Mouse (Mus musculus): ENCODE data around the gene Pard6b. TPM values are rescaled to one million over a fixed set of nuclear protein-coding genes. Genes with fewer than 3 reads are reported as not detected.

The Pard6b gene
- polyA plus RNA-seq, 1 experiment, result 55.0 TPM

GRCm38 (mm10) chr2:168072436-168073131 is 8.2 kb upstream of the Pard6b start:
- no peak for TF ChIP-seq EP300 (IDR thresholded peaks at IDR 0.05; ENCODE audit: insufficient read depth, low read depth, low read length)
- no peaks in the 10 kb centered on the region for H3K9me3 ChIP-seq (replicated peaks; ENCODE audit: control insufficient read depth, insufficient read depth, low read length, poor library complexity, severe bottlenecking)
- H3K9ac ChIP-seq (ENCODE audit: low read depth, poor library complexity, severe bottlenecking), result peak overlapping the region; percentile 42; the same call in 1 of the 2 replicates
- no peaks in the 10 kb centered on the region for H3K27me3 ChIP-seq (ENCODE audit: control insufficient read depth, insufficient read depth, low read length, poor library complexity, severe bottlenecking)
- H3K36me3 ChIP-seq (ENCODE audit: control insufficient read depth, insufficient read depth, low read length, poor library complexity, severe bottlenecking), result no peaks in the 10 kb centered on the region
- peaks cover 3% of the 10 kb centered on the region for H3K4me1 ChIP-seq (ENCODE audit: control insufficient read depth, insufficient read depth, low read length)
- no peak overlapping the region for H3K27ac ChIP-seq (ENCODE audit: insufficient read depth, low read length)
- no peak overlapping the region for H3K4me3 ChIP-seq (ENCODE audit: low read depth, low read length)

GRCm38 (mm10) chr2:168073722-168074121 is 7.1 kb upstream of the Pard6b start:
- no peaks in the 10 kb centered on the region for H3K36me3 ChIP-seq (ENCODE audit: control insufficient read depth, insufficient read depth, low read length, poor library complexity, severe bottlenecking)
- no peaks in the 10 kb centered on the region for H3K27me3 ChIP-seq (ENCODE audit: control insufficient read depth, insufficient read depth, low read length, poor library complexity, severe bottlenecking)
- no peak overlapping the region for H3K27ac ChIP-seq (ENCODE audit: insufficient read depth, low read length)
- no peak overlapping the region for H3K4me3 ChIP-seq (ENCODE audit: low read depth, low read length)
- H3K9ac ChIP-seq (ENCODE audit: low read depth, poor library complexity, severe bottlenecking), result no peak overlapping the region
- no peaks in the 10 kb centered on the region for H3K9me3 ChIP-seq (replicated peaks; ENCODE audit: control insufficient read depth, insufficient read depth, low read length, poor library complexity, severe bottlenecking)
- H3K4me1 ChIP-seq (ENCODE audit: control insufficient read depth, insufficient read depth, low read length), result peaks cover 3% of the 10 kb centered on the region
- TF ChIP-seq EP300 (IDR thresholded peaks at IDR 0.05; ENCODE audit: insufficient read depth, low read depth, low read length), result no peak
- TF ChIP-seq CTCF (IDR thresholded peaks at IDR 0.05; ENCODE audit: low read depth, low read length), result no peak
- no peak for TF ChIP-seq POLR2A (IDR thresholded peaks at IDR 0.05; ENCODE audit: insufficient read depth, low read length)

DNA sequence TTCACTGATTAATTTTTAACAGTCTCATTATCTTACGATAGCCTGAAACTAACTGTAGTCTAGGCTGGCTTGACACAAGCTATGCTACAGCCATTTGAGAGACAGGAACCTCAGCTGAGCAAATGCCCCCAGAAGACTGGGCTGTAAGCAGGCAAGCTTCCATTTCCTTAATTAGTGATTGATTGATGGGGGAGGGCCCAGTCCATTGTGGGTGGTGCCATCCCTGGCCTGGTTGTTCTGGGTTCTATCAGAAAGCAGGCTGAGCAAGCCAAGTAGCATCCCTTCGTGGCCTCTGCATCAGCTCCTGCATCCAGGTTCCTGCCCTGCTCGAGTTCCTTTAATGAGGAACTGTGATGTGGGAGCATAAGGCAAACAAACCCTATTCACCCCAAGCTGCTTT is 6.3 kb upstream of the Pard6b start:
- Histone ChIP-seq H3K36me3 (ENCODE audit: control insufficient read depth, insufficient read depth, low read length, poor library complexity, severe bottlenecking) (no peaks in the 10 kb centered on the region), H3K4me3 (ENCODE audit: low read depth, low read length) (no peak overlapping the region), H3K4me1 (ENCODE audit: control insufficient read depth, insufficient read depth, low read length) (peaks cover 4% of the 10 kb centered on the region), H3K27ac (ENCODE audit: insufficient read depth, low read length) (no peak overlapping the region), H3K27me3 (ENCODE audit: control insufficient read depth, insufficient read depth, low read length, poor library complexity, severe bottlenecking) (no peaks in the 10 kb centered on the region), H3K9ac (ENCODE audit: low read depth, poor library complexity, severe bottlenecking) (no peak overlapping the region), H3K9me3 (replicated peaks; ENCODE audit: control insufficient read depth, insufficient read depth, low read length, poor library complexity, severe bottlenecking) (no peaks in the 10 kb centered on the region)
- no peak for TF ChIP-seq POLR2A (IDR thresholded peaks at IDR 0.05; ENCODE audit: insufficient read depth, low read length)
- TF ChIP-seq CTCF (IDR thresholded peaks at IDR 0.05; ENCODE audit: low read depth, low read length), result no peak
- no peak for TF ChIP-seq EP300 (IDR thresholded peaks at IDR 0.05; ENCODE audit: insufficient read depth, low read depth, low read length)

DNA sequence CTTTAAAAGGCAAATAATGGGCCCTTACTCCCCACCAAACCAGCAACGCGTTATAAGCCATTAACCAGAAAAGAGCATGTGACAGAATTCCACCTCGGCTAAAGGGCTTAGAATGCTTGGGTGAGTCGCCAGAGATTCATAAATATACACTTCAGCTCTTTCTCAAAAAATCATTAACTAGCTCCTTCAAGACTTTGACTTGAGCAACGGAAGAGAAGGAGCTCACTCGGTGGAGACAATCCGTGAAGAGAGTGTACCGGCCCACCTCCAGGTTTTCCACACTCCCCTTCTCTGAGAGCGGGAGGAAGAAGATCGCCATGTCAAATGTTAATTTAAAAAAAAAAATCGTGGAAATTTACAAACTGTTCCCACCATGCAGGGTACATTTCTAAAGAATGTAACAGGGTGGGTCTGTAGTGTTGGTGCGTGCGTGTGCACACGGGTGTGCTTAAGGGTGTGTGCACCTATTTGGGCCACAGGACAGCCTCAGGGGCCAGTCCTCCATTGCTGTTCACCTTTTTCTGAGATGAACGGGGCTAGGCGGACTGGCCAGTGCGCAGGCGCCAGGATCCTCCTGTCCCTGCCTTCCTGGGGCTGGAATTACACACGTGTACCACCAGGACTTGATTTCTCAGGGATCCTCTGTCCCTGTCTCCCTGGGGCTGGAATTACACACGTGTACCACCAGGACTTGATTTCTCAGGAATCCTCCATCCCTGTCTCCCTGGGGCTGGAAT is 3.8 kb upstream of the Pard6b start:
- H3K9ac ChIP-seq (ENCODE audit: low read depth, poor library complexity, severe bottlenecking), result 0 out of 2 replicates have a peak overlapping the region, but pooled peaks have one; percentile 51
- H3K4me3 ChIP-seq (ENCODE audit: low read depth, low read length), result no peak overlapping the region
- TF ChIP-seq EP300 (IDR thresholded peaks at IDR 0.05; ENCODE audit: insufficient read depth, low read depth, low read length) (no peak), CTCF (IDR thresholded peaks at IDR 0.05; ENCODE audit: low read depth, low read length) (no peak), POLR2A (IDR thresholded peaks at IDR 0.05; ENCODE audit: insufficient read depth, low read length) (no peak)
- H3K9me3 ChIP-seq (replicated peaks; ENCODE audit: control insufficient read depth, insufficient read depth, low read length, poor library complexity, severe bottlenecking), result no peaks in the 10 kb centered on the region
- H3K27me3 ChIP-seq (ENCODE audit: control insufficient read depth, insufficient read depth, low read length, poor library complexity, severe bottlenecking), result no peaks in the 10 kb centered on the region
- H3K36me3 ChIP-seq (ENCODE audit: control insufficient read depth, insufficient read depth, low read length, poor library complexity, severe bottlenecking), result no peaks in the 10 kb centered on the region
- H3K27ac ChIP-seq (ENCODE audit: insufficient read depth, low read length), result no peak overlapping the region
- H3K4me1 ChIP-seq (ENCODE audit: control insufficient read depth, insufficient read depth, low read length), result peaks cover 4% of the 10 kb centered on the region

- H3K27me3 ChIP-seq (ENCODE audit: control insufficient read depth, insufficient read depth, low read length, poor library complexity, severe bottlenecking), result no peaks in the 10 kb centered on the region
- H3K9me3 ChIP-seq (replicated peaks; ENCODE audit: control insufficient read depth, insufficient read depth, low read length, poor library complexity, severe bottlenecking), result no peaks in the 10 kb centered on the region
- no peak for TF ChIP-seq POLR2A (IDR thresholded peaks at IDR 0.05; ENCODE audit: insufficient read depth, low read length)
- TF ChIP-seq EP300 (IDR thresholded peaks at IDR 0.05; ENCODE audit: insufficient read depth, low read depth, low read length), result peak; percentile 72; the same call in 1 of the 2 replicates
- H3K4me3 ChIP-seq (ENCODE audit: low read depth, low read length), result peak overlapping the region; percentile 33
- peak overlapping the region; percentile 51 for H3K9ac ChIP-seq (ENCODE audit: low read depth, poor library complexity, severe bottlenecking)
- H3K36me3 ChIP-seq (ENCODE audit: control insufficient read depth, insufficient read depth, low read length, poor library complexity, severe bottlenecking), result no peaks in the 10 kb centered on the region
- peak overlapping the region; percentile 71 for H3K27ac ChIP-seq (ENCODE audit: insufficient read depth, low read length)
- peaks cover 2% of the 10 kb centered on the region for H3K4me1 ChIP-seq (ENCODE audit: control insufficient read depth, insufficient read depth, low read length)
Measured at GRCm38 (mm10) chr2:168078107-168078830, 2.5 kb upstream of the Pard6b start.
